Mouse (Mus musculus) midbrain, embryonic 10.5 days (tissue): Measurements from ENCODE around the gene Cacna1s. TPM values are rescaled to one million over a fixed set of nuclear protein-coding genes. Genes with fewer than 3 reads are reported as not detected.

Experiments used
- DNase-seq: peaks from one replicate; pipeline ENCODE4 v3.0.0-alpha.2; 2017; ENCODE audit warnings: low spot score
- H3K27ac ChIP-seq: fragments of 300-500 bp; sonication (generic); replicated peaks from 2 replicates; pipeline ENCODE4 v1.5.1; 2016; ENCODE audit warnings: mild to moderate bottlenecking
- H3K27me3 ChIP-seq: fragments of 300-500 bp; sonication (generic); 2 replicates; pipeline ENCODE4 v1.6.1; 2016; ENCODE audit warnings: low read depth, mild to moderate bottlenecking; ENCODE audit not compliant: poor library complexity, severe bottlenecking
- H3K36me3 ChIP-seq: fragments of 300-500 bp; sonication (generic); 2 replicates; pipeline ENCODE4 v1.6.1; 2016; ENCODE audit warnings: mild to moderate bottlenecking, moderate library complexity
- H3K4me1 ChIP-seq: fragments of 300-500 bp; sonication (generic); 2 replicates; pipeline ENCODE4 v1.6.1; 2016
- H3K4me3 ChIP-seq: fragments of 300-500 bp; sonication (generic); 2 replicates; pipeline ENCODE4 v1.5.1; 2016; ENCODE audit warnings: mild to moderate bottlenecking, moderate library complexity
- H3K9me3 ChIP-seq: fragments of 300-500 bp; sonication (generic); replicated peaks from 2 replicates; pipeline ENCODE4 v1.6.1; 2016; ENCODE audit warnings: mild to moderate bottlenecking
- WGBS: fragments of 180-500 bp; shearing (Covaris S2); methylation state at CpG from one replicate; pipeline ENCODE4 v1.1.7; 2016; 5-methylcytosine and 5-hydroxymethylcytosine counted together
- polyA plus RNA-seq: library from polyadenylated mRNA; unstranded; fragments of >200 nt; fragmentation: Nextera tagmentation; extraction: Ambion mirVana; gene quantifications from 2 replicates; pipeline ENCODE4 v1.2.1, GENCODE M21; 2016

Cacna1s gene
- polyA plus RNA-seq, 1 experiment from 2014 or later: not detected

- Histone ChIP-seq H3K4me3 (no peak overlapping the region), H3K27me3 (0 out of 2 replicates have a peak, but pooled peaks cover 3% of the 10 kb centered on the region), H3K9me3 (no peaks in the 10 kb centered on the region), H3K27ac (no peak overlapping the region), H3K36me3 (peaks cover 98% of the 10 kb centered on the region), H3K4me1 (no peaks in the 10 kb centered on the region; the same call in 1 of the 2 replicates)
- 92% methylated on average over 4 of the region's 4 CpGs for WGBS
- no peak for DNase-seq
Observed at GRCm38 (mm10) chr1:136156304-136156703, 103.8 kb downstream of the Cacna1s start.

DNA sequence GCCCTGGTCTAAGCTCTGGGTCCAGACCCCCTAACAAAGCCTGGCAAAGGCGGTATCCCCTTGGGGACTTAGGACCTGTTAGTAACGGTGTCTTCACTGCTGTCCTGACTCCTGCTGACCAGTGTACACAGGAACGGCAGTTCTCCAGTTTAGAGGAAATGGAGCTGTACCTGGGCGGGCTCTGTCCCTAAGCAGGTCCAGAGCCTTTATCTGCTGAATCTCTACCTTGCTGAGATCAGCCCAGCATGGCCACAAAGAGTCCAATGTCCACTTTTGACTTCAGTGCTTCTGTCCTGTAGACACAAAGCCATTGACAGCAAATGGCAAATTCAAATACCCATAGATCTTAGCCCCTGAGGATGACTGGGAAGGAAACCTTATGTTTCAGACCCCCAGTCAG lies 104.4 kb downstream of the Cacna1s start:
- no peaks in the 10 kb centered on the region; the same call in 1 of the 2 replicates for H3K4me1 ChIP-seq
- H3K9me3 ChIP-seq: no peaks in the 10 kb centered on the region
- H3K27ac ChIP-seq: no peak overlapping the region
- H3K27me3 ChIP-seq: 0 out of 2 replicates have a peak, but pooled peaks cover 3% of the 10 kb centered on the region
- 94% methylated on average over 4 of the region's 4 CpGs for WGBS
- no peak for DNase-seq
- no peak overlapping the region for H3K4me3 ChIP-seq
- H3K36me3 ChIP-seq: peaks cover 98% of the 10 kb centered on the region

DNA sequence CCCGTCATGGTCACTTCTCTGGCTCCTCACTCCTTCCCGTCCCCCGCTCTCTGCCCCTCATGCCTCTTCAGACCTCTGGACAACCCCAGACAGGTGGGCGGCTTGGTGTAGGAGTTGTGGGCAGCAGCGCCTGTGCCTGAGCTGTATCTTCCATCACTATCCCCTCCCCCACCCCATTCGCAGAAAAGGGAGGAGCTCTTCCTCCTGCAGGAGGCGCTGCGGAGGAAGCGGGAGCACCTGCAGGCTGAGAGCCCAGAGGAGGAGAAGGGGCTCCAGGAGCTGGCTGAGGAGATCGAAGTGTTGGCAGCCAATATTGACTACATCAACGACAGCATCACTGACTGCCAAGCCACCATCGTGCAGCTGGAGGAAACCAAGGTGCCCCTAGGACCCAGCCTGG lies 107.3 kb downstream of the Cacna1s start:
- no peaks in the 10 kb centered on the region for H3K4me1 ChIP-seq
- H3K27me3 ChIP-seq: 0 out of 2 replicates have a peak, but pooled peaks cover 3% of the 10 kb centered on the region
- no peak overlapping the region for H3K4me3 ChIP-seq
- H3K27ac ChIP-seq: no peak overlapping the region
- no peaks in the 10 kb centered on the region for H3K9me3 ChIP-seq
- peaks cover 97% of the 10 kb centered on the region for H3K36me3 ChIP-seq
- WGBS: 44% methylated on average over 12 of the region's 12 CpGs
- no peak for DNase-seq

GRCm38 (mm10) chr1:136160297-136160696 lies 107.7 kb downstream of the Cacna1s start:
- peaks cover 4% of the 10 kb centered on the region for H3K4me1 ChIP-seq
- 0 out of 2 replicates have a peak, but pooled peaks cover 3% of the 10 kb centered on the region for H3K27me3 ChIP-seq
- 91% methylated on average over 12 of the region's 12 CpGs for WGBS
- H3K9me3 ChIP-seq: no peaks in the 10 kb centered on the region
- H3K4me3 ChIP-seq: no peak overlapping the region
- no peak overlapping the region for H3K27ac ChIP-seq
- peaks cover 97% of the 10 kb centered on the region for H3K36me3 ChIP-seq
- DNase-seq: no peak

GRCm38 (mm10) chr1:136160930-136161329 lies 108.4 kb downstream of the Cacna1s start:
- Histone ChIP-seq H3K4me1 (peaks cover 10% of the 10 kb centered on the region), H3K27me3 (0 out of 2 replicates have a peak, but pooled peaks cover 3% of the 10 kb centered on the region), H3K4me3 (no peak overlapping the region), H3K27ac (no peak overlapping the region), H3K9me3 (no peaks in the 10 kb centered on the region), H3K36me3 (peaks cover 97% of the 10 kb centered on the region)
- 95% methylated on average over 6 of the region's 6 CpGs for WGBS
- DNase-seq: no peak

DNA sequence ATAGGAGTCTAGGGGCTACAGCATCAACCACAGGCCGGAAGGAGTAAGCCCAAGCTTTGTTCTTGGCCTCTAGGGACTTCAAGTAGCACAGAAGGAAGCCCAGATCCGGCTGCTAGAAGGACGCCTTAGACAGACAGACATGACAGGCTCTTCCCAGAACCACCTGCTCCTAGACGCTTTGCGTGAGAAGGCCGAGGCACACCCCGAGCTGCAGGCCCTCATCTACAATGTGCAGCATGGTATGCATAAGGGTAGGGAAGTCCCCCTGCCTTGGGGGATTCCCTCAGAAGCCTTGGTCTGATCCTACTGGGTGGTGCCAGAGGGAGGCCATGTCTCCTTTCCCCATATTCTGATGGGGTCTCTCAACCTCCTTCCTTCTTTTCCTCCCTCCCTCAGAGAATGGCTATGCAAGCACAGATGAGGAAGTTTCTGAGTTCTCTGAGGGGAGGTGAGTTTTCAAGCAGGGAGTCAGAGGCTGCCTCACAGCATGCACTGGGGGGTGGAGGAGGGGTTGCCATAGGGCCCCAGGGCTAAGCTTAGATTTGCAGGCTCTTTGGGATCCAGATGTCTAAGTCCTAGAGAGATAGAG lies 108.9 kb downstream of the Cacna1s start:
- no peak overlapping the region for H3K4me3 ChIP-seq
- 92% methylated on average over 7 of the region's 7 CpGs for WGBS
- H3K9me3 ChIP-seq: no peaks in the 10 kb centered on the region
- H3K36me3 ChIP-seq: peaks cover 94% of the 10 kb centered on the region
- peaks cover 11% of the 10 kb centered on the region for H3K4me1 ChIP-seq
- no peak overlapping the region for H3K27ac ChIP-seq
- H3K27me3 ChIP-seq: 0 out of 2 replicates have a peak, but pooled peaks cover 3% of the 10 kb centered on the region
- no peak for DNase-seq

DNA sequence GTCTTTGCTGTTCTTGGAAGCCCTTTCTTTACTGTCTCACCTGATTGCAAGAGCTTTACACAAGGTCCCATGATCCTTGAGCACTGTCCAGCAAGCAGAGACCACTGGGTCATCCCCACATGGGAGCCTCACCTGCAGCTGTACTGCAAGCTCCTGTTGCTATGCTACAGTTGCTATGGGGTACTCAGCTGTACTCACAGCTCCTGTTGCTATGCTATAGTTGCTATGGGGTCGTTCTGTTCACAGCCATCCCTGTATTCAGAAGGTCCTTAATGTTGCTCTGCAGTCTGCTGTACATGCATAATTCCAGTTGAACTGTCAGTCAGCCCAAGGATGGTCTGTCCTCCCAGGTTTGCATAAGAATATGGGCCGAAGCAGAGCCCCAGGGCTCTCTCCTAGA lies 112.9 kb downstream of the Cacna1s start:
- no peak for DNase-seq
- no peaks in the 10 kb centered on the region for H3K27me3 ChIP-seq
- H3K27ac ChIP-seq: no peak overlapping the region
- H3K36me3 ChIP-seq: peaks cover 77% of the 10 kb centered on the region
- no peak overlapping the region for H3K4me3 ChIP-seq
- H3K9me3 ChIP-seq: no peaks in the 10 kb centered on the region
- H3K4me1 ChIP-seq: peaks cover 21% of the 10 kb centered on the region
- 66% methylated on average over 2 of the region's 2 CpGs for WGBS

GRCm38 (mm10) chr1:136167657-136168056 lies 115.1 kb downstream of the Cacna1s start:
- peaks cover 73% of the 10 kb centered on the region for H3K36me3 ChIP-seq
- WGBS: 78% methylated on average over 8 of the region's 8 CpGs

More at GRCm38 (mm10) chr1:136167657-136168056, 115.1 kb downstream of the Cacna1s start:
- Histone ChIP-seq H3K9me3 (no peaks in the 10 kb centered on the region), H3K4me3 (no peak overlapping the region), H3K27me3 (peaks cover 12% of the 10 kb centered on the region; the same call in 1 of the 2 replicates), H3K27ac (no peak overlapping the region), H3K4me1 (peaks cover 30% of the 10 kb centered on the region)
- DNase-seq: no peak

Other genes with a start within 250 kb of the Cacna1s start
- gene Lad1, start 234.2 kb upstream of the Cacna1s start, polyA plus RNA-seq: 0.15 and 0.59 TPM in 2 replicates
- 0.70 and 0.74 TPM in 2 replicates for gene Tnnt2, start 216.4 kb upstream of the Cacna1s start, polyA plus RNA-seq
- not detected in 2 replicates for gene Pkp1, start 133.5 kb upstream of the Cacna1s start, polyA plus RNA-seq
- gene Igfn1, start 46.4 kb upstream of the Cacna1s start, polyA plus RNA-seq: not detected in 2 replicates
- 149 and 156 TPM in 2 replicates for gene Tmem9, start 44.6 kb upstream of the Cacna1s start, polyA plus RNA-seq
- gene Ascl5, start 1.9 kb upstream of the Cacna1s start, polyA plus RNA-seq: not detected in 2 replicates
- 4.9 and 9.5 TPM in 2 replicates for gene Kif21b, start 78.6 kb downstream of the Cacna1s start, polyA plus RNA-seq
- gene Mroh3, start 160.1 kb downstream of the Cacna1s start, polyA plus RNA-seq: 0.22 TPM in 1 of 2 replicates, not detected in the other
- gene Inava, start 181.5 kb downstream of the Cacna1s start, polyA plus RNA-seq: 17.6 and 18.8 TPM in 2 replicates
- not detected in 2 replicates for gene Gpr25, start 208.1 kb downstream of the Cacna1s start, polyA plus RNA-seq